9 mouse cellular contexts compared by ENCODE assay signal in the genomic region with DNA sequence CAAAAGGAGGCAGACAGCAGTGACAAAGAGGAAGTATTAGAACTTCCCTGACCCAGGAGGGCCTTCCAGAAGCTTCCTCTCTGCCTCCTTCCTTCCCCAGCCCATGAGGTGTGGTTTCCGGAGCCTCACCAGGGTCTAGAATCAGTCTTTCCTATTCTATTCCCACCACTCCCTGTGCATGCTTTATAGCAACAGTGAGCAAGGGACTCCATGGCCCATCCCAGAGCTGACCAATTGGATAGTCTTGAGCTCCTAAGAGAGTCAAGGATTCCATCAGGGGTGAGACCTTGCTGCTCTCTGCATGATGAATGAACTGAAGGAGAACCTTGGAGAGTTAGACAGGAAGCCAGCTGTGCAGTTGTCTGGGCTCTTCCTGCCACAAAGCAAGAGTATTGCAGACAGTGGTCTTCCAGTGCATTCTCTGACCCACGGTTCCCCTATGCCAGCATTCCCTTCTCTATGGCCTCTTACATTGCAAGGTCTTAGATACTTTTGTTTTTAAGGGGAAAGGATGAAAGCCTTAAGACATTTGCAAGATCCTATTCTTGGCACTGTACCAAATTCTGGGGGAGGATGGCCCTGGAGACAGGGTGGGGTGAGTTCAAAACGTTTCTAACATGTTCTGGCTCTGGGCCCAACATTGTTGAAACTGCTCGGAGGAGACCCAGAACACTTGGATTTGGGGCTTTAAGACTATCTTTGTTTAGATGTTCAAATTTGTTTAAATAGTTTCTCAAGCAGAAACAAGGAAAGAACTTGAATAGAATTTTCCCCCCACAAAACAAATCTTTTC. TPM values are rescaled to one million over a fixed set of nuclear protein-coding genes. Genes with fewer than 3 reads are reported as not detected.
A peak's percentile ranks its signal among the peaks of the same experiment; 100 is the strongest.
DNase-seq lines count a peak whose midpoint lies in the region; ATAC-seq lines count a peak whose summit lies in the region.
"Had no signal": no experiment of that assay in that cellular context is flagged by ENCODE, and none has a peak within 500 bp of the region (broad histone marks: within the 10 kb centered on the region; RNA-seq: fewer than 3 reads in every experiment).

No protein-coding gene starts in this region.

- H3K9ac ChIP-seq in neural tube, embryonic 13.5 days, result no peak overlapping the region
- H3K9ac ChIP-seq in heart, embryonic 14.5 days (ENCODE audit: low read length), result no peak overlapping the region
- H3K9ac ChIP-seq in liver, embryonic 12.5 days, result no peak overlapping the region

- no peak for DNase-seq in neural tube, embryonic 10.5 days (ENCODE audit: extremely low spot score, low spot score)
- DNase-seq in testis, postnatal 14 days (ENCODE audit: low spot score), result peak; percentile 42
- DNase-seq in forebrain, embryonic 10.5 days (ENCODE audit: extremely low spot score, low spot score), result no peak
- no peak for DNase-seq in adipocyte (ENCODE audit: low spot score)
- DNase-seq in left cerebral cortex, postnatal 4 days, result no peak

- H3K4me3 ChIP-seq in neural tube, embryonic 13.5 days, result no peak overlapping the region
- H3K4me3 ChIP-seq in heart, embryonic 14.5 days (ENCODE audit: control insufficient read depth in 1 of 2, insufficient read depth in 1 of 2, low read depth in 1 of 2, low read length in 2 of 2), result no peak overlapping the region
- no peak overlapping the region for H3K4me3 ChIP-seq in liver, embryonic 12.5 days
- H3K4me3 ChIP-seq in forebrain, embryonic 10.5 days, result no peak overlapping the region
- H3K4me3 ChIP-seq: myocyte had no signal

- no peaks in the 10 kb centered on the region for H3K27me3 ChIP-seq in neural tube, embryonic 13.5 days
- no peaks in the 10 kb centered on the region for H3K27me3 ChIP-seq in heart, embryonic 14.5 days (ENCODE audit: control insufficient read depth, insufficient read depth, low read length)
- no peaks in the 10 kb centered on the region for H3K27me3 ChIP-seq in liver, embryonic 12.5 days (replicated peaks)
- no peaks in the 10 kb centered on the region for H3K27me3 ChIP-seq in forebrain, embryonic 10.5 days (ENCODE audit: poor library complexity, severe bottlenecking)

- H3K4me1 ChIP-seq in neural tube, embryonic 13.5 days (replicated peaks), result peaks cover 25% of the 10 kb centered on the region
- peaks cover 5 to 6% of the 10 kb centered on the region in 2 experiments; a peak in 3 of 4 replicates for H3K4me1 ChIP-seq in heart, embryonic 14.5 days (ENCODE audit: control insufficient read depth in 2 of 2, insufficient read depth in 2 of 2, low read length in 2 of 2)
- H3K4me1 ChIP-seq in liver, embryonic 12.5 days, result peaks cover 17% of the 10 kb centered on the region; the same call in 1 of the 2 replicates
- peaks cover 22% of the 10 kb centered on the region for H3K4me1 ChIP-seq in forebrain, embryonic 10.5 days

- H3K36me3 ChIP-seq in neural tube, embryonic 13.5 days, result no peaks in the 10 kb centered on the region
- H3K36me3 ChIP-seq in heart, embryonic 14.5 days (ENCODE audit: control insufficient read depth, insufficient read depth, low read length), result no peaks in the 10 kb centered on the region
- H3K36me3 ChIP-seq in liver, embryonic 12.5 days, result 0 out of 2 replicates have a peak, but pooled peaks cover 3% of the 10 kb centered on the region
- no peaks in the 10 kb centered on the region for H3K36me3 ChIP-seq in forebrain, embryonic 10.5 days (replicated peaks)

- peak overlapping the region; percentile 52; the same call in 1 of the 2 replicates for H3K27ac ChIP-seq in neural tube, embryonic 13.5 days (replicated peaks)
- H3K27ac ChIP-seq in heart, embryonic 14.5 days (replicated peaks in 1 of 2; ENCODE audit: control insufficient read depth in 1 of 2, insufficient read depth in 1 of 2, low read depth in 2 of 2, low read length in 2 of 2), result peak overlapping the region; percentile 39 to 55; a peak in 3 of 4 replicates
- peak overlapping the region; percentile 41; the same call in 1 of the 2 replicates for H3K27ac ChIP-seq in liver, embryonic 12.5 days
- H3K27ac ChIP-seq in forebrain, embryonic 10.5 days, result no peak overlapping the region

- WGBS in neural tube, embryonic 13.5 days, result 56% methylated on average over 4 of the region's 4 CpGs
- 52% methylated on average over 4 of the region's 4 CpGs for WGBS in heart, embryonic 14.5 days
- WGBS in liver, embryonic 12.5 days (ENCODE audit: insufficient replicate concordance), result 32% methylated on average over 4 of the region's 4 CpGs
- WGBS in forebrain, embryonic 10.5 days, result 84% methylated on average over 4 of the region's 4 CpGs

- no peak overlapping the region for H3K4me2 ChIP-seq in neural tube, embryonic 13.5 days
- H3K4me2 ChIP-seq in heart, embryonic 14.5 days (ENCODE audit: low read length), result no peak overlapping the region
- H3K4me2 ChIP-seq in liver, embryonic 12.5 days, result no peak overlapping the region

- intact Hi-C loops in left cerebral cortex, postnatal 4 days (cut with DNase I), result no loop called here

- ATAC-seq in neural tube, embryonic 13.5 days (ENCODE audit: low read depth), result no peak
- ATAC-seq in heart, embryonic 14.5 days (ENCODE audit: insufficient number of reproducible peaks, insufficient read depth, low FRiP score, low read depth), result 0 out of 2 replicates have a peak, but pooled peaks have one; percentile 26
- peak; percentile 44; the same call in 1 of the 2 replicates for ATAC-seq in liver, embryonic 12.5 days

- no peaks in the 10 kb centered on the region for H3K9me3 ChIP-seq in neural tube, embryonic 13.5 days
- H3K9me3 ChIP-seq in heart, embryonic 14.5 days (ENCODE audit: control insufficient read depth, low read length), result no peaks in the 10 kb centered on the region
- H3K9me3 ChIP-seq in liver, embryonic 12.5 days (replicated peaks), result no peaks in the 10 kb centered on the region
- no peaks in the 10 kb centered on the region for H3K9me3 ChIP-seq in forebrain, embryonic 10.5 days

RNA-seq across cellular contexts. Expression of a gene that starts 17.4 kb away (rescaled TPM):
- 56.6 and 58.3 TPM in 2 replicates for polyA plus RNA-seq in neural tube, embryonic 13.5 days (2015; fragmentation: Nextera tagmentation; extraction: Ambion mirVana)
- 90.2 and 106 TPM in 2 replicates for polyA plus RNA-seq in heart, embryonic 14.5 days (2014; fragmentation: Nextera tagmentation; extraction: Ambion mirVana)
- 24.1 and 24.2 TPM in 2 replicates for polyA plus RNA-seq in liver, embryonic 12.5 days (2016; fragmentation: Nextera tagmentation; extraction: Ambion mirVana)
- 50.2 and 55.6 TPM in 2 replicates for polyA plus RNA-seq in forebrain, embryonic 10.5 days (2016; fragmentation: Nextera tagmentation; extraction: Ambion mirVana)
- total RNA-seq in left cerebral cortex, postnatal 4 days (2021), result 10 to 100 TPM; 22.7 to 24.8 TPM
